Mouse (Mus musculus) neural tube, embryonic 12.5 days (tissue): ENCODE results near the gene Rtkn. TPM values are rescaled to one million over a fixed set of nuclear protein-coding genes. Genes with fewer than 3 reads are reported as not detected.

ENCODE experiments used
- ATAC-seq: fragments of 200-750 bp; cut with Nextera tagmentation; 2 replicates; pipeline ENCODE4 v1.8.0; 2017; ENCODE audit warnings: low read depth, mild to moderate bottlenecking, moderate TSS enrichment, moderate library complexity; ENCODE audit not compliant: low FRiP score
- H3K27ac ChIP-seq: fragments of 300-500 bp; sonication (generic); 2 replicates; pipeline ENCODE4 v1.5.1; 2016
- H3K27me3 ChIP-seq: fragments of 300-500 bp; sonication (generic); replicated peaks from 2 replicates; pipeline ENCODE4 v1.6.1; 2016; ENCODE audit warnings: mild to moderate bottlenecking
- H3K36me3 ChIP-seq: fragments of 300-500 bp; sonication (generic); 2 replicates; pipeline ENCODE4 v1.6.1; 2016; ENCODE audit warnings: mild to moderate bottlenecking
- H3K4me1 ChIP-seq: fragments of 300-500 bp; sonication (generic); 2 replicates; pipeline ENCODE4 v1.6.1; 2016
- H3K4me2 ChIP-seq: fragments of 300-500 bp; sonication (generic); replicated peaks from 2 replicates; pipeline ENCODE4 v1.6.1; 2016; ENCODE audit warnings: mild to moderate bottlenecking
- H3K4me3 ChIP-seq: fragments of 300-500 bp; sonication (generic); 2 replicates; pipeline ENCODE4 v1.5.1; 2016
- H3K9ac ChIP-seq: fragments of 300-500 bp; sonication (generic); 2 replicates; pipeline ENCODE4 v1.6.1; 2016; ENCODE audit warnings: mild to moderate bottlenecking
- H3K9me3 ChIP-seq: fragments of 300-500 bp; sonication (generic); 2 replicates; pipeline ENCODE4 v1.6.1; 2016; ENCODE audit warnings: mild to moderate bottlenecking
- WGBS: fragments of 180-500 bp; shearing (Covaris S2); methylation state at CpG from one replicate; pipeline ENCODE4 v1.1.7; 2016; 5-methylcytosine and 5-hydroxymethylcytosine counted together
- polyA plus RNA-seq: library from polyadenylated mRNA; unstranded; fragments of >200 nt; fragmentation: Nextera tagmentation; extraction: Ambion mirVana; gene quantifications from 2 replicates; pipeline ENCODE4 v1.2.1, GENCODE M21; 2016

Gene Rtkn
- polyA plus RNA-seq, 1 experiment from 2014 or later, result 33.7 TPM

DNA sequence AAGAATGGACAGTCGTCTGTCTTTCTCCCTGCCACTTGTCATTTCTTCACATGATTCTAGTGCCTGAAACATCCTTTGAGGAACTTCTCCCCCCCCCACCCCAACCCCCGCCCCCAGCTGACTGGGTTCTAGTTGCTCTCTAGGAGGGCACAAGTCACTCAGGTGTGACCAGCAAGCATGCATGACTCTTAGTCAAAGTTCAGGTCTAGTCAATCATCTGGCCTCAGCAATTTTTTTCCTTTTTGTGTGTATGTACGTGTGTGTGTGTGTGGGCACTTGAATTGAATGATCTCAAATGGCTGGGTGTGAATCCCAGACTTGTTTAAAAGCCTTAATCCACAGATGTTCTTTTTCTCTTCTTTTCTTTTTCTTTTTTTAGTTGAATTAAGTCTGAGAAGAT lies 1.0 kb upstream of the Rtkn start:
- no peak for ATAC-seq

GRCm38 (mm10) chr6:83135571-83136161 lies 403 bp downstream of the Rtkn start:
- 6% methylated on average over 37 of the region's 37 CpGs for WGBS
- peak overlapping the region; percentile 69 for H3K4me2 ChIP-seq
- H3K9ac ChIP-seq, result peak overlapping the region; percentile 83
- H3K36me3 ChIP-seq, result no peaks in the 10 kb centered on the region
- no peak for ATAC-seq
- no peaks in the 10 kb centered on the region for H3K9me3 ChIP-seq
- peaks cover 10% of the 10 kb centered on the region; the same call in 1 of the 2 replicates for H3K27me3 ChIP-seq
- peak overlapping the region; percentile 45 for H3K4me3 ChIP-seq
- H3K4me1 ChIP-seq, result peaks cover 36% of the 10 kb centered on the region
- no peak overlapping the region for H3K27ac ChIP-seq

More for the DNA sequence above, 1.0 kb upstream of the Rtkn start:
- Histone ChIP-seq H3K4me3 (no peak overlapping the region), H3K9ac (no peak overlapping the region), H3K36me3 (no peaks in the 10 kb centered on the region), H3K27me3 (peaks cover 10% of the 10 kb centered on the region; the same call in 1 of the 2 replicates), H3K4me1 (peaks cover 36% of the 10 kb centered on the region), H3K9me3 (no peaks in the 10 kb centered on the region), H3K4me2 (no peak overlapping the region), H3K27ac (no peak overlapping the region)
- 79% methylated on average over 3 of the region's 3 CpGs for WGBS

GRCm38 (mm10) chr6:83136291-83136880 lies 1.1 kb downstream of the Rtkn start:
- Histone ChIP-seq H3K9me3 (no peaks in the 10 kb centered on the region), H3K4me1 (peaks cover 40% of the 10 kb centered on the region), H3K36me3 (no peaks in the 10 kb centered on the region), H3K27ac (peak overlapping the region; percentile 92), H3K27me3 (peaks cover 10% of the 10 kb centered on the region; the same call in 1 of the 2 replicates), H3K9ac (peak overlapping the region; percentile 83; the same call in 1 of the 2 replicates), H3K4me2 (peak overlapping the region; percentile 69), H3K4me3 (peak overlapping the region; percentile 45)
- 15% methylated on average over 5 of the region's 5 CpGs for WGBS
- ATAC-seq, result no peak

DNA sequence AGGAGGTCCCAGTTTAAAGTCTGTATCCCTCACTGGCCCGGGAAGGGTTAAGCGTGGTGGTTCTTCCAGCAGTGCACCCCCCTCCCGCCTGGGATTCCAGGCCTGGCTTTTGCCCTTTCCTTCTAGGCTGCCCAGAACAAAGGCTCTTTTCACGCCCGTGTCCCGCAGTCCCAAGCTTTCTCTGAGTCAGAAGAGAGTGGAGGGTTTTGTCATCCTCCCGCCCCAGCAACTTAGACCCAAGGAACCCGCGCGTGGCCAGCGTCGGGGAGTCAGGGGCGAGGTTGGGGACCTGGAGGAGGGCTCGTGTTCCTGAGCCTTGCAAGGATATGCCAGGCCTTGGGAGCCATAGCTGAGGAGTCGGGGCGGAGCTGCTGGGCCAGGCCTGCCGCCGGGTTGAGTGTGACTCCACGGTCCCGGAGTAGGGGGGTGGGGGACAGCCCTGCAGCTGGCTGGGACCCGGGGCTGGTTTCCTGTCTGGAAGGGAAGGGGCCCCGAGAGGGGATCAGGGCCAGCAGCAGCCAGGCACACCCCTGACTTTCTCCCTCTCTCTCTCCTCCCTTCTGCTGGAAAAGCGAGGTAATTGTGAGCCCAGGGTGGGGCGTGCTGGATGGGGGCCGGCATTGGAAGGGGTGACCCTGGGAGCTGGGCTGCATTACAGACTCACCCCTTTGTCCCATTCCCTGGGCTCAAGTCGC lies 1.8 kb downstream of the Rtkn start:
- peak overlapping the region; percentile 83 for H3K9ac ChIP-seq
- ATAC-seq, result peak; percentile 85

GRCm38 (mm10) chr6:83137576-83137950 lies 2.3 kb downstream of the Rtkn start:
- WGBS, result under 1% methylated on average over 12 of the region's 12 CpGs
- peak overlapping the region; percentile 92 for H3K27ac ChIP-seq
- peak overlapping the region; percentile 45 for H3K4me3 ChIP-seq
- ATAC-seq, result peak; percentile 67
- no peaks in the 10 kb centered on the region for H3K36me3 ChIP-seq
- H3K9me3 ChIP-seq, result no peaks in the 10 kb centered on the region
- peaks cover 52% of the 10 kb centered on the region for H3K4me1 ChIP-seq
- peaks cover 10% of the 10 kb centered on the region; the same call in 1 of the 2 replicates for H3K27me3 ChIP-seq
- H3K9ac ChIP-seq, result peak overlapping the region; percentile 83
- H3K4me2 ChIP-seq, result peak overlapping the region; percentile 69

More for the DNA sequence above, 1.8 kb downstream of the Rtkn start:
- peaks cover 10% of the 10 kb centered on the region; the same call in 1 of the 2 replicates for H3K27me3 ChIP-seq
- H3K36me3 ChIP-seq, result no peaks in the 10 kb centered on the region
- under 1% methylated on average over 26 of the region's 26 CpGs for WGBS
- peak overlapping the region; percentile 45 for H3K4me3 ChIP-seq
- no peaks in the 10 kb centered on the region for H3K9me3 ChIP-seq
- peak overlapping the region; percentile 69 for H3K4me2 ChIP-seq
- peaks cover 47% of the 10 kb centered on the region for H3K4me1 ChIP-seq
- H3K27ac ChIP-seq, result peak overlapping the region; percentile 92

DNA sequence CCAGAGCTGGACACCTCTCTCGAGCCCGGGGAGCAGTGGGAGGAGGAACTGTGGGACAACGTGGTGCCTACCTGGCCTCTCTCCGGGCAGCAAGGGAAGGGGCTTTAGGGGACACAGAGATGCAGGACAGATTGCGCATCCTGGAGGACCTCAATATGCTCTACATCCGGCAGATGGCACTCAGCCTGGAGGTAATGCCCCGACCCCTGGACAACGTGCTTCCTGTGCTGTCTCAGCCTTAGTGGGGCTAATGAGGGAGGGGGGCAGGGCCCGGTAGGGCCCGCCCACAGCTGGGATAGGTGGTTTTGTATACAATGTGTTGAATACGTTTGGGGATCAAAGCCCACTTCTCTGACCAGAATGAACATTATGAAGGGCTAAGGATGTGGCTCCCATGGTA lies 2.8 kb downstream of the Rtkn start:
- ATAC-seq, result peak; percentile 25
- under 1% methylated on average over 11 of the region's 11 CpGs for WGBS
- H3K4me1 ChIP-seq, result peaks cover 57% of the 10 kb centered on the region

GRCm38 (mm10) chr6:83140044-83140443 lies 4.8 kb downstream of the Rtkn start:
- Histone ChIP-seq H3K36me3 (no peaks in the 10 kb centered on the region), H3K9ac (no peak overlapping the region), H3K4me1 (peaks cover 58% of the 10 kb centered on the region)

More for the DNA sequence above, 2.8 kb downstream of the Rtkn start:
- no peaks in the 10 kb centered on the region for H3K9me3 ChIP-seq
- H3K9ac ChIP-seq, result peak overlapping the region; percentile 83
- H3K27ac ChIP-seq, result peak overlapping the region; percentile 92
- H3K27me3 ChIP-seq, result peaks cover 10% of the 10 kb centered on the region; the same call in 1 of the 2 replicates
- H3K4me3 ChIP-seq, result peak overlapping the region; percentile 45
- H3K36me3 ChIP-seq, result no peaks in the 10 kb centered on the region
- peak overlapping the region; percentile 69 for H3K4me2 ChIP-seq

DNA sequence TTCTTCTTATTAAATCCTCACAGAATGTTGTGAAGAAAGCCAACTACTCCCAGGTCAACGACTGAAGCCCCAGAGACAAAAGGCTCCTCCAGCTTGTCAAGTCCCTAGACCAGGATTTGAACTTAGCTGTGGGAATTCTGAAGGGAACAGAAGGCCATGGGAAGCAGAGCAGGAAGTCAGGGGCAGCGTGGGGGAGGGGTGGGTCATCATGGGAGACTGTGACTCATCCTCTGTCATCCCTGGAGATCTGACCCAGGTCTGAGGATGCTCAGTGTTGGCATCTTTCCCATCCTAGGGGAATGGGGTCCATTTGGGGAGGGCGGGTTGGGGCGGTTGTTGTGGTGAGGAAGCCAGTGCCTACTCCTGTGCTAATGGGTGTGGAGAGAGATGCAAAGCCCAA lies 6.4 kb downstream of the Rtkn start:
- H3K4me1 ChIP-seq, result peaks cover 44% of the 10 kb centered on the region
- H3K9me3 ChIP-seq, result no peaks in the 10 kb centered on the region
- H3K9ac ChIP-seq, result peak overlapping the region; percentile 55; the same call in 1 of the 2 replicates
- H3K27me3 ChIP-seq, result no peaks in the 10 kb centered on the region
- H3K36me3 ChIP-seq, result no peaks in the 10 kb centered on the region; the same call in 1 of the 2 replicates
- no peak overlapping the region for H3K27ac ChIP-seq
- no peak for ATAC-seq
- H3K4me3 ChIP-seq, result no peak overlapping the region
- 37% methylated on average over 4 of the region's 4 CpGs for WGBS
- peak overlapping the region; percentile 73 for H3K4me2 ChIP-seq

More at GRCm38 (mm10) chr6:83140044-83140443, 4.8 kb downstream of the Rtkn start:
- no peak for ATAC-seq
- Histone ChIP-seq H3K4me3 (no peak overlapping the region), H3K9me3 (no peaks in the 10 kb centered on the region), H3K27ac (no peak overlapping the region), H3K4me2 (no peak overlapping the region), H3K27me3 (peaks cover 10% of the 10 kb centered on the region; the same call in 1 of the 2 replicates)
- WGBS, result 94% methylated on average over 8 of the region's 8 CpGs

DNA sequence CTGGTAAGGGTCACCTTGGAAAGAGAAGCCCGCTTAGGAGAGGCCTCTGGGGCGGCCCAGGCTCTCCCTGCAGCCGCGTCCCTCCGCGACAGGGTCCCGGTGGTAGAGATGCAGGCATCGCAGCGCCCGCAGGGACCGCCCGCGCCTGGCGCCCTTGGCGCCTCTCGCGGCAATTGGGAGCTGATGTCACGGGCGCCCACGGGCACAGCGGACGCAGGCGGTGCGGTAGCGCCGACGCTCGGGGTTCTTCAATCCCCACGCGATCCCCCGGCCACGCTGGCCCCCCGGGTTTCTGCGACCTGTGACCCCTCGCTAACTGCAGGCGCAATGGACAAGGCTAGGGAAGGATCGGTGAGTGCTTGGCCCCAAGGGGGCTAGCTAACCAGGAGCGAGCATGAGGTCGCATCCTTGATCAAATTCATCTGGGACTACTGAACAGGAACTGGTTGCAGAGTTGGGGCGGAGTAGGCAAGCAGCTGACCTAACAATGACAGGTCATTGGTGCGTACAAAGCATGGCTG lies 7.0 kb downstream of the Rtkn start:
- no peak for ATAC-seq
- peak overlapping the region; percentile 55 for H3K9ac ChIP-seq
- H3K4me1 ChIP-seq, result peaks cover 37% of the 10 kb centered on the region
- H3K4me2 ChIP-seq, result peak overlapping the region; percentile 73
- H3K4me3 ChIP-seq, result peak overlapping the region; percentile 29
- H3K27me3 ChIP-seq, result no peaks in the 10 kb centered on the region
- peaks cover 6% of the 10 kb centered on the region for H3K36me3 ChIP-seq
- 3% methylated on average over 41 of the region's 41 CpGs for WGBS
- H3K9me3 ChIP-seq, result no peaks in the 10 kb centered on the region
- no peak overlapping the region for H3K27ac ChIP-seq

DNA sequence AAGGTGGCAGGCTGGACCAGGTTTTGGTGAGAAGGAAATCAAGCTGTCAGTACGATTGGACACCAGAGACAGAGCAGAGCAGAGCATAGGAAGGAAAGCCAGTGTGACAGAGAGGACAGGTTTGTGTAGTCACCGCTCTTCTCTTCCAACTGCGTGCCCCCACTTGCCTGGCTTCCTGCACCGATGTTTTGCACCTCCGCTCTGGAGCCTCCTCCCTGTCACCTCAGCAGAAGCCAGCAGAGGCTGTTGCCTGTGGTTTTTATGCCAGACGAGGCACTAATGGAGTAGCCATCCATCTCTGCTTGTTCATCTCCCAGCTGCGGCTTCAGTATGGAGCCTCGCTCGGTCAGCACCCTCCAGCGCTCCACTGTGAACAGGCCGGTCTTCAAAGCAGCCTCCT lies 7.6 kb downstream of the Rtkn start:
- Histone ChIP-seq H3K36me3 (peaks cover 12% of the 10 kb centered on the region), H3K4me2 (peak overlapping the region; percentile 73), H3K27me3 (no peaks in the 10 kb centered on the region), H3K4me1 (peaks cover 32% of the 10 kb centered on the region), H3K9me3 (no peaks in the 10 kb centered on the region), H3K9ac (no peak overlapping the region), H3K27ac (no peak overlapping the region), H3K4me3 (no peak overlapping the region)
- peak; percentile 15; the same call in 1 of the 2 replicates for ATAC-seq
- 52% methylated on average over 11 of the region's 11 CpGs for WGBS

DNA sequence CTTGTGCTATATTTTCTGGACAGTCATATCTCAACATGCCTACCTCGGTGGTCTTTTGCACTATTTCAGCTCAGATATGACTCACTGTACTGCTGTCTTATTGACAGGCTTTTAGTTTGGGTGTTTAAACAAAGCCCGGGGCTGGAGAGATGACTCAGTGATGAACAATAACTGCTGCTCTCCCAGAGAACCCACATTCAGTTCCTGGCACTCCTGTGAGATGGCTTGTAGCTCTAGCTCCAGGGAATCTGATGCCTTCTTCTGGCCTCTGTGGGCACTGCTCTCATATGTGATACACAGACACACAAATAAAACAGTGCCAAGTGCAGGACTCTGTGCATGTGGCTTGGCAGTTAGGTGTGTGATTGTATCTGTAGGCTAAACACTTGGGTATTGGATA lies 9.9 kb downstream of the Rtkn start:
- Histone ChIP-seq H3K9ac (no peak overlapping the region), H3K27me3 (no peaks in the 10 kb centered on the region), H3K27ac (no peak overlapping the region), H3K9me3 (no peaks in the 10 kb centered on the region), H3K4me1 (peaks cover 21% of the 10 kb centered on the region), H3K4me3 (no peak overlapping the region), H3K36me3 (peaks cover 33% of the 10 kb centered on the region), H3K4me2 (no peak overlapping the region)
- WGBS, result 85% methylated on average over 2 of the region's 2 CpGs
- ATAC-seq, result no peak

GRCm38 (mm10) chr6:83145805-83146204 lies 10.5 kb downstream of the Rtkn start:
- Histone ChIP-seq H3K27ac (no peak overlapping the region), H3K4me3 (no peak overlapping the region), H3K4me1 (peaks cover 21% of the 10 kb centered on the region), H3K36me3 (peaks cover 39% of the 10 kb centered on the region), H3K9ac (no peak overlapping the region), H3K27me3 (no peaks in the 10 kb centered on the region), H3K9me3 (no peaks in the 10 kb centered on the region), H3K4me2 (no peak overlapping the region)
- WGBS, result 83% methylated on average over 9 of the region's 9 CpGs
- no peak for ATAC-seq
